Mouse (Mus musculus): Measurements from ENCODE around the gene Rpl21. TPM values are rescaled to one million over a fixed set of nuclear protein-coding genes. Genes with fewer than 3 reads are reported as not detected.

Gene Rpl21
- 100 to 1,000 TPM; 178 to 190 TPM for total RNA-seq (2021)
- long read RNA-seq, experiment 1, transcript Rpl21-203 (6 exons, 1,067 nt) = major isoform, 6 of 17 reads
- long read RNA-seq, experiment 1, transcript Rpl21-201 (6 exons, 1,856 nt) = major isoform, 6 of 17 reads
- long read RNA-seq, experiment 1, partial matches to known transcripts = 1 of 17 reads
- long read RNA-seq, experiment 1, other reads (novel, unspliced or antisense) = 3 of 17 reads
- long read RNA-seq, experiment 2, transcript Rpl21-203 (6 exons, 1,067 nt) = major isoform, 9 of 23 reads
- long read RNA-seq, experiment 2, transcript Rpl21-201 (6 exons, 1,856 nt) = minor isoform, 6 of 23 reads
- long read RNA-seq, experiment 2, partial matches to known transcripts = 3 of 23 reads
- long read RNA-seq, experiment 2, other reads (novel, unspliced or antisense) = 1 of 23 reads

DNA sequence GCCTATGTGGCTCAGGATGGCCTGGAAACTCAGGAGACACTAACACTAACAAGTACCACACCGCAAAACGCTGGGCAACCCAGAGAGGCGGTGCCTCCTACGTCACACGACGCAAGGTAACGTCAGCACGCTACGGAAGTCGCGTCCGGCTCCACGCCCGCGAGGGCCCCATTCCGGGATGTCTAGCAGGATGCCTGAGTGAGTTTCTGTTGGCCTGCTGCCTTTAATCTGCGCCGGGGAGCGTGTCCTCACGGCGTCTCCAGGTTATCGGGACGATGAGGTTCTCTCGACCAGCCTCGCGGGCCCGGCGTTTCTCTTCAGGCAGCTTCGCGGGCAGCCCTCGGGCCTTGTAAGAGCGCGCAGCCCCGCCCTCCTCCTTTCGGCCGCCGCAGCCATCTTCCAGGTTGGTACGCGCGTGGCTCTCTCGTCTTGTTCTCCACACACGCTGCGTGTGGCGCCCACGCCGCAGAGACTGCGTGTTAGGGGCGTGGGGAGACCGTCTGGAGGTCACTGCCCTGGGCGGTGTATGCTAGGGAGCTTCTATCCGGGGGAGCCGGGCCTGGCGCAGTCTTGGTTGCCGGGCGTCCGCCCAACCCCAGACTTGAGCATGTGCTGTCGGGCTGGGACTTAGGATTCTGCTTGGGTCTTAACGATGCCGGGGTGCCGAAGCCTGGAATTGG, at the start of gene Rpl21:
Rpl21 (plus strand) TSS at position 122 of the 680 bp plus-strand sequence.
- peak; percentile 92 to 95 for DNase-seq (ENCODE audit: low spot score in 2 of 2)

DNA sequence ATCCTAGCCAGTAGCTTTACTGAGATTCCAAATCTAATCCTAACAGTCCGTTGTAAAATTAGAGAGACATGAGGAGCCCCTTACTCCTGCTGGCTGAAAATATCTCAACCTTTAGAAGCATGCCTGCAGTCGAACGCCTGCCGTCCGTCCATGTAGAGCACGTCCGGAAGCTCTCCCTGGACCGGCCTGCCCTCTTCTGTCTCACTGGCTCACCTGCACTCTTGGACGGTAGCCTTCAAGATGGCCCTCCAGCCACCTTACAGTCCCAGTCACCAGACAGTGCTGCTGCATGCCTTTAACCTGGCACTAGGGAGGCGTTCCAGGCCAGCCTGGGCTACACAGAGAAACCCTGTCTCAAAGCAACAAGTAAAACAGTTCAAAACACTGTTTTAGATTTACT, 49.4 kb upstream of the Rpl21 start:
- DNase-seq (ENCODE audit: low spot score in 2 of 2) = no peak

DNA sequence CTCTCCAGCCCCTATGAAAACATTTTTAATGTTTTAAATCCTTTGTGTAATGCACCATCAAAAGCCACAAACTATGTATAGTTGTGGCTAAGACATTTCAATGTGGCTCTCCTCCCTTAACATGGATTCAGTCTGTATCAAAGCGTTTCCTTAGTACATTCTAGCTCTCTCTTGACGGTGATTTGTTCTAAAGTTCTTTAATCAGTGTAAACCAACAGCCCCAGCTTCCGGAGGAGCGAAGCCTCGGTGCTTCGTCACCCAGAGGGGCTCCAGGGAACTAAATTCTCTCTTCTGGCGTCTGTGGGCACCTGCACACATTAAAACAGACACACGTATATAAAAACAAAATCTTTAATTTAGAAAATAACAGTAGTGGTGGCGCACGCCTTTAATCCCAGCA, 48.8 kb upstream of the Rpl21 start:
- DNase-seq (ENCODE audit: low spot score in 2 of 2) = no peak

GRCm38 (mm10) chr5:146786123-146786522, 46.6 kb upstream of the Rpl21 start:
- DNase-seq (ENCODE audit: low spot score in 2 of 2) = no peak

DNA sequence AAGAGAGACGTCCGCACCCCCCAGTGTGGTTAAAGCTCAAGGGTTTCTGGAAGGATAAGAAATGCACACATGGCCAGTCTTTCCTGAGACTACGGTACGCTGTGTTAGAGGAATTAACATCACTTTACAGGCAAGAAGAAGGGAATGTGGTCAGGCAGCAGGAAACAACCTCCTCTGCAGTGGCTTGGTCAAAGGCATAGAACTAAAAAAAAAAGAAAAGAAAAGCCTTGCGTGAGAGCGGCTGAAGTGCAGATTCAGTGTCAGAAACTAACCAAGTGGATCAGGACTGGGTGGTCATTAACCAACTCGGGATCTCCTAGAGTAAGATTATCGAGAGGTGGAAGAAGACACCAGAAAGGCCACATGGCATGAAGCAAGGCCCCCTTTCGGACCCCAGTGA, 43.3 kb upstream of the Rpl21 start:
- DNase-seq (ENCODE audit: low spot score in 2 of 2) = no peak

DNA sequence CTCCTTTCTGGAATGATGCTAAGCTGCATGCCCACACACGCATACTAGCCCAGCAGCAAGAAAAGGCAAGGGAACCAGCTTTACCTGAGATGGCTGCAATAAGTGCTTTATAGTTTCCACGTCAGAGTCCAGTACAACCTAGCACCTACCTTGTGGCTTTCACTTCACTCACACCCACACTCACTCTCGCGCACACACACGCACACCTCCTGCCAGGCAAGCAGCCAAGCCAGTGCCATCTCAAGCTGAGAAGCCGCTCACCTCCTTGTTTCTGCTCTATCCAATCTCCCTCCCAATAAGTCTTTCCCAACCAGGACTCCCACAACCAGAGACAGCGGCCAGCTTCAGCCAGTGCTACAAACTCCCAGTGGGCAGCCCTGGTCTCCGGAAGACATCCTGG, 41.7 kb upstream of the Rpl21 start:
- peak; percentile 31 to 32 for DNase-seq (ENCODE audit: low spot score in 2 of 2)

GRCm38 (mm10) chr5:146792140-146792791, 40.4 kb upstream of the Rpl21 start:
- no peak for DNase-seq (ENCODE audit: low spot score in 2 of 2)

DNA sequence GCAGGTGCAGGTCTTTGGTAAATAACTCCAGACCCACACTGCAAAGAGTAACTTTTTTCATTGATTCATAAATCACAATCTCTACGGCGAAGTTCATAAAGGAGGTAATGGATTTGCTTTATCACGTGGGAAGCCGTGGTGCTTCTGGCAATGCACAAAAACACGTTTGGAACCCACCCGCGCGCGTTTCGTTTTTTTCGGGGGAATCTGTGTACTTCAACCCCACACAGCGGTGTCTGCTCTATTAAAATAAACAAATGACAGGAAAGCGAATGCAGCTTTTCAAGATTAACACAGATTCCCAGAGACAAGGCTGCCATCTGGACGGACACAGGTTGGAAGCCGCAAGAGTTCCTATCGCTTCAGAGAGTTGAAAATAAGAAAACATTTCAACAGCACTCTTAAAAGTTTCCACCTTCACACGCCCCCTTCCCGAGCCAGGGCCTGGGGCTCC, 39.0 kb upstream of the Rpl21 start:
- DNase-seq (ENCODE audit: low spot score in 2 of 2) = no peak

GRCm38 (mm10) chr5:146794084-146794852, 38.4 kb upstream of the Rpl21 start:
- peak in 1 of 2 experiments; percentile 25 for DNase-seq (ENCODE audit: low spot score in 2 of 2)

DNA sequence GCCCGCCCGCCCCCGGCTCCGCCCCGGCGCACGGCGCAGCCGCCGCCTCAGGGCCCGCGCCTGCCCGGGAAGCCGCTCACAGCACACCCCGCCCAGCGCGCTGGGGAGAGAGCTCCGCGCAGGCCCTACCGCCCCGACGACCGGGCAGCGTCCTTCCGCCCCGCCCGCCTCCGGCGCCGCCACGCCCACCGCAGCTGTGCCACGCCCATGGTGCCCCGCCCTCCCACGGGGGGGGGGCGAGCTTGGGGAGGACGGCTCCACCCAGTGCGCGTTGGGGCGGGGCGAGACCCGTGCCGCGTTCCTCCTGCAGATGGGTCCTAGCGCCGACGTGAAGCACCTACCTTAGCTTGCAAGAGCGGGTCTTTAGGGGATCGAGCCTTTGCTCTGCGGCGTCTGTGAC, 37.8 kb upstream of the Rpl21 start, which contains the start of gene Usp12:
Usp12 (minus strand) TSS at position 154 of the 400 bp plus-strand sequence.
- DNase-seq (ENCODE audit: low spot score in 2 of 2) = peak; percentile 98 to 99

DNA sequence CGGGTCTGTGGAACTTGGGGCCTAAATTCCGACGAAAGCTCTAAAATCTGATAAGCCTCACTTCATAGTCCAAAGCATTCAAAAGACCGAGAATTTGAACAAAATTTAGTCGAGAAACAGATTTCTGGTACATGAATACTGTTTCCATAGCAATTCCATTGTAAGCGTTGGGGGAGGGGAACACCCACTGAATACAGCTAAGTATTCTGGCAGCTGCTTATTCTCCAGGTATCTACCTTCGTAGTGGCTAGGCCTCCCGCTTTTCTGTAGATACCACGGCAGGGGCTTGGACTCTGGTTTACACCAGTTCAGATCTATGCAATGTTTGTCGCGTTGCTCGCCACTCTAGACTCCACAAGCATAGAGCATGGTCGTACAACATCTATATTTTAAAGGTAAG, 37.0 kb upstream of the Rpl21 start:
- DNase-seq (ENCODE audit: low spot score in 2 of 2) = no peak

- no peak for DNase-seq (ENCODE audit: low spot score in 2 of 2)
Measured at GRCm38 (mm10) chr5:146798031-146798430, 34.7 kb upstream of the Rpl21 start.

DNA sequence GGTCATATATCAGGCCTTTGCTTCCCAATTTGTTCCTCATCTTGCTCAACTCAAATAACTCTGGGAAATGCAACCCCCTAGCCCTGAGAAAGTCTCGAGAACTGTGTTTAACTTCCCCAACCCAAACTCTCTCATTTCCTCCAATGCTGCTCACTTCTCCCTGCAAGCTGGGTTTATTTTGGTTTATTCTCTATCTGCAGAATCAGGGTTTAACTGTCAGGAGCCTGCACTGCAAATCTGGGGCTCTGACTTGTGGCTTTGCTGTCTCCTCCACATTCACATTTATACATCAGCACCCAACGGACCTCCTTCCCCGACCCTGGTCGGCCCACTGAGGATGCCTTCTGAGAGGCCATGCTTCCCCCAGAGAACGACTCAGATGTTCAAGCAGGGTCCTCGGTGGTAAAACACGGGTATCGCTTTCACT, 26.7 kb upstream of the Rpl21 start:
- no peak for DNase-seq (ENCODE audit: low spot score in 2 of 2)

GRCm38 (mm10) chr5:146809951-146810350, 22.7 kb upstream of the Rpl21 start:
- peak in 1 of 2 experiments; percentile 32 for DNase-seq (ENCODE audit: low spot score in 2 of 2)

DNA sequence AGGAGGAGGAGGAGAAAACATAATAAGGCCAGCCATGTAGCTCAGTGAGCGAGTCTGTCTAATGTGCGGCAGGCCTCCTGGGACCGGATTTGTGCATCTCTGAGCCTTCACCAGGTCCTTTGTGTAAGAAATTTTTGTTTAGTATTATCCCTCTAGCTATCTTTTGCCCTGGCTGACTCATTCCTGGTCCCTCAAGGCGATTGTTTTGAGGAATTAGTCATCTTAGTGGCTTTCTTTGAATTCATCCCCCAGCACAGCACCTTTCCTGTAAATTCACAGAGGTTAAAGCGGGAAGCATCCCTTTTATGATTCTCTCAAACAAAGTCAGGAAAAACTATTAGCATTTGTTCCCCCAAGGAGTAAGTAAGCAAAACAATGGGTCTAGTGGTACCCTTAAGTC, 19.8 kb upstream of the Rpl21 start:
- no peak for DNase-seq (ENCODE audit: low spot score in 2 of 2)

- no peak for DNase-seq (ENCODE audit: low spot score in 2 of 2)
Measured at GRCm38 (mm10) chr5:146813421-146813820, 19.3 kb upstream of the Rpl21 start.

DNA sequence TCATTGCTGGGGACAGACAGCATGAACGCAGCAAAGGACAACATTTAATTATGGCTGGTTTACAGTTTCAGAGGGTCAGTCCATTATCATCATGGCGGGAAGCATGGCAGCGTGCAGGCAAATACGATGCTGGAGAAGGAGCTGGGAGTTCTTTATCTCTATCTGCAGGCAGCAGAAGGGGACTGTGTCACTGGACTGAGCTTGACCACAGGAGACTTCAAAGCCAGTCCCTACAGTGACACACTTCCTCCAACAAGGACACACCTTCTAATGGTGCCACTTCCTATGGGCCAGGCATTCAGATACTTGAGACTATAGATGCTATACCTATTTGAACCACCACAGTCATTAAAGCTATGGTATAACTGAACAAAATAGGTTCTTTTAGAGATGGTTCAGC, 17.3 kb upstream of the Rpl21 start:
- DNase-seq (ENCODE audit: low spot score in 2 of 2) = no peak

- peak in 1 of 2 experiments; percentile 47 for DNase-seq (ENCODE audit: low spot score in 2 of 2)
Measured at GRCm38 (mm10) chr5:146817583-146817982, 15.1 kb upstream of the Rpl21 start.

DNA sequence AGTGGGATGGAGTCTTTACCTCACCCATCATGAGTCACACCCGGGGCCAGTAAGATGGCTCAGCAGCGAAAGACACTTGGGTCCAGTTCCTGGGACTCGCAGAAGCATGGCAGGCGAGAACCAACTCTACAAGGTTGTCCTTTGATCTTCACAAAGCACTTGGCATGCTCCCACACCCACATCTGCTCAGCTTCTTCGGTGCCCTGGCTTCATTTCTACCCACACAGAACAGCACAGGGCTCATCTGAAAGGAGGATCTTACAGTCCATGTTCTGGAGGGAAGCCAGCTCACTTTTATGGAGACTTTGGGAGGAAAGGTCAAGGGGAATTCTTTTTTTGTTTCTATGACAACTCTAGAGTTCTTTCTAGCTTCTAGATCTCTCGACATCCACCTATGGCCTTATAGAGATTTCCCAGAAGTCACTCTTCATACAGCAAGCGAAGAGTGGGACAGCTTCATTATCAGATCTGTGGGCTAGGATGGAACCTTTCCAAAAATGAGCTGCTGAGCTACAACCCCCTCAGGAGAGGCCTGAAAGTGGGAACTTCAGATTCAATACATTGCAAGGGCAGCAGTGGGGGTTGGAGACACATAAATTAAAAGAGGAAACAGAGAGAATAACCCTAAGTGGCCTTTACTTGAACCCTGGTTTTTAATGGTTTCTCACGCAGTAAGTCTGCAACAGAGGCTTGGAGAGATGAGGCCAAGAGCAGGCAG, 13.6 kb upstream of the Rpl21 start:
- DNase-seq (ENCODE audit: low spot score in 2 of 2) = no peak

DNA sequence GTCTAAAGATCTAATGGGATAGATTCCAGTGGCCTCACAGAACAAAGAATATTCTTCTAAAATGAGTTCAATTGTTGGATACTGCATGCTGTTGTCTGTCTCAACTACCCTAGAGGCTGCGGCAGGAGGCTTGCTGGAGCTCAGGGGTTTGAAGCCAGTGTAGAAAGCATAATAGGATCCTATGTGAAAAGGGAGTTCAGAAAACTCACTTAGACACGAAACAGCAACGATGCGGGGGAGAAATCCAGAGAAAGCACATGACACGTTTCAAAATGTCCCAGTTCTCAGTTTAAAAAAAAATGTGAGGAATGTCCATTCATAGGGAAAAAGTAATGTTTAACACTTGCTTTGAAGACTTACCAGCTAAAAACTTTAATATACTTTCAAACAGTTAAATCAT, 9.7 kb upstream of the Rpl21 start:
- DNase-seq (ENCODE audit: low spot score in 2 of 2) = no peak
